Mouse (Mus musculus): ENCODE results near the gene Gli3.

Gli3 gene

GRCm38 (mm10) chr13:15462830-15463491, at the start of gene Gli3:
Gli3 (plus strand) TSS chr13:15463235.
- peak; percentile 15 for DNase-seq

DNA sequence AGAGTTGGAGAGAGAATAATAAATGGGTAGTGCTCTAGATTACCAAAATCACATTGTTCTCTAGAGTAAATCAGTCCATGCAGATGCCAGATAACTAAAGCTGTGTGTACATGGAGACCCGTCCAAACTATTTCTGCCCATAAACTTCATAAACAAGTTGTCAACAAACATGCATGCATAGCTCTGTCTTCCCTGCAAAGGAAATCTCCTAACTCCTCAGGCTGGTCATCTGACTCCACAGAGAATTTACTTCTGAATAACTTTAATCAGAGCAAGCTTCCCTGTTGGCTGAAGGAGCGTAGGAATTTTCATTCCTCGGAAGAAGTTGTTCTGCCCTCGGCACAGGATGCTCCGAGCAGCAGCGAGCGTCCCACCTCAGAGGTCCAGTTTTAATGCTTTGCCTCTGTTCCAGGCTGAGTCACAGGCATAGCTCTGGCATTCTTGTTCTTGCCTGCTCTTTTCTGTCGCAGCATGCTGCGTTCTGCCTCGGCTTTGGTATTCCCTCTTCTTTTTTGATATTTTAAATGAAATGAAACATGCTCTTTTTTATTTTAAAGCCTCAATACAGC, 41.8 kb upstream of the Gli3 start:
- no peak for DNase-seq

DNA sequence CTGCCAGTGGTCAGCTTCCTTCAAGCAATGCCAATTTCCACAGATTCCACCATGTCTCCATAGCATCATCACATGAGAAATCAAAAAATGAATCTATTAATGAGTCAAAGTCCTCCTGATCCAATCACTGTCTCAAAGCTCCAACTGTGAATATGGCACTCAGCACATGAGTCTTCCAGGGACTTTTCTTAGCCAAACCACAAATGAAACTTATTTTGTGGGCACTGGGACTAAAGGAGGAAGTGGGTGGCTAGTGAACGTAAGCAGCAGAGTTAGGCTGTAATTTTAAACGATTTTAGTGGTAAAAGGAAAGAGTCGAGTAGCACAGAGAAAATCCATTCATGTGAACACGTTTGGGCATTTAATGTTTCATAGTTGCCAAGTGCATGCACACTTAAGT, 21.0 kb upstream of the Gli3 start:
- DNase-seq: no peak

- no peak for DNase-seq
Observed at GRCm38 (mm10) chr13:15444312-15444711, 18.7 kb upstream of the Gli3 start.

DNA sequence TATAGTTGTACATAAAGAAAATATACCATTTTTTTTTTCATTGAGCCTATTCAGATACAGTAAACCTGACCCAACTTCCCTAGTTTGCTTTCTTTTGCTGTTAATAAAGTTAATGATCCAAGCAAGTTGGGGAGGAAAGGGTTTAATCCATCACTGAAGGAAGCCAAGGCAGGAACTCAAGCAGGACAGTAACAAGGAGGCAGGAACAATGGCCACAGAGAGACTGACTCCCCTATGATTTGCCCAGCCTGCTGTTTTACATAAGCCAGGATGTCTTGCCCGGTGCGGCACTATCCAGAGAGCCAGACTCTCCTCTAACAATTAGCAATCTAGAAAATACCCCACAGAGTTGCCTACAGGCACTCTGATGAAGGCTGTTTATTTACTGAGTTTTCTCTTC, 17.4 kb upstream of the Gli3 start:
- no peak for DNase-seq

- no peak for DNase-seq
Observed at GRCm38 (mm10) chr13:15446004-15446403, 17.0 kb upstream of the Gli3 start.

DNA sequence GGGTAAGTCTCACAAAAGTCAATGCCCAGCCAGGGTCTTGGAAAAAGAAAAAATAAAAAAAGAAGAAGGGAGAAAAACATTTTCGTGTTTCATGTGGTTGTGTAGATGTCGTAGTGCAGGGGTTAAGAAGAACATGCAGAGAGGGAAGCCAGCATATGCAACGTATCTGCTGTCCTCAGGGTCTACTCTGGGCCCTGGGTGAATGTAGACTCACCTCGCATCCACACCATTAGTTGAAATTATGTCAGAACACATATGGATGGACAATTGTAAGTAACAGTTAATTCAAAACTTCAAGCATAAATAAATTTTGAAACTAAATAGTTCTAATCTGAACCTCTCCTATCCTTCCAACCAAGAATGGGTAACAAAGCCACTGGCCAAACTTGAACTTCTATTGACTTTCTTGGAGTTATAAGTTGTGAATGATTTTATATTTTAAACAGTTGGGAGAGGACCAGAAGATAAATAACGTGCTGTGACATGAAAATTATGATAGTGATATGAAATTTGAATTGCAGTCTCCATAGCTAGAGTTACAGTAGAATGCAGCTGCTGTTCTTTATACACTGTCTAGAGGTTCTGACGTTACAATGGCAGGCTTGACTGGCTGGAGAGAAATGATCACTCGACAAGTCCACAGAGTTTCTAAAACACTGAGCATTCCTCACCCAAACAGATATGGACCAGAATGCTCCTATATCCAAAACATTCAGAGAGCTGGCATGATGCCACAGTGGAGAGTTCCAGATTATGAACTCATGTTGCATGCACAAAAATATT, 16.1 kb upstream of the Gli3 start:
- DNase-seq: no peak

DNA sequence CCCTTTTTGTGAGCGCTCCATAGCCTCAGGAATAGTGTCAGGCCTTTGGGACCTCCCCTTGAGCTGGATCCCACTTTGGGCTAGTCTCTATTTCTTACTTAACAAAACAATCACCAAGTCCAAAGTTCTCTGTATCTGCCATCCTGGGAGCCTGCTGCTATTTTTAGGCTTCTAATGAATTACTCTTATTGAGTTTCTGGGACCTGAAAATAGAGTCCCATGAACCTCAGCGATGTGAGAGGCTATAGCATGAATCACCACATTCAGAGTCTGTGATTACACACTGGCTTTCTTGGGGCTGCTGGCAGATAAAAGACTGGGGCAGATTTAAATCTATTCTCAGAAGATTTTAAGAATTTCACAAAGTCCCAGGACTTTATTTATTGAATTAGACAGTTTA, 12.1 kb upstream of the Gli3 start:
- no peak for DNase-seq

GRCm38 (mm10) chr13:15457841-15458240, 5.2 kb upstream of the Gli3 start:
- no peak for DNase-seq

- DNase-seq: no peak
Observed at GRCm38 (mm10) chr13:15461926-15462325, 1.1 kb upstream of the Gli3 start.

DNA sequence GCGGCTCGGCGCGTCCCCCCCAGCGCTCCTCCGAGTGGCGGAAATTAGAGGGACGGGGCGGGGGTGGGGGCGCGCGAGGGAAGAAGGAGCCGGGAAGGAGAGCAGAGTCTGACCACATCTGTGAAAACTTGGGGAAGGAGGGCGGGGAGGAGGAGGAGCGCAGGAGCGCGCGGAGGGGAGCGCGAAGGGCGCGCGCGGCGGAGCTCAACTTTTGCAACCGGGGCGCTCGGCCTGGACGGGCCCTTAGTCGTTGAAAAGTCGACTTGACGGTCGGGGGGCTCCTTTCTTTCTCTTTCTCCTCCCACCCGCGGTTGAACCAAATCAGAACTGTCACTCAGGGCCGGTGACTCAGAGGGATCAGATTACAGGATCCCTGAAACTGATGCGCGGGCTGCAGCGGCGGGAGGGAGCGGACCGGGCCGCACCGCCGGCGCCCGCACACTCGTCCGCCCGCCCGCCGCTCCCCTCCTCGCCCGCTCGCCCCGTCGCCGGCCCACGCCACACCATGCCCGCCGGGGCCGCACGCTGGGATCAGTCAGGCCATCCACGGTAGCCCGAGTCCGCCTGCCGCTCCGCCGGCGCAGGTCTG, 551 bp downstream of the Gli3 start:
- peak; percentile 17 for DNase-seq

GRCm38 (mm10) chr13:15464081-15464526, 1.1 kb downstream of the Gli3 start:
- DNase-seq: peak; percentile 19

DNA sequence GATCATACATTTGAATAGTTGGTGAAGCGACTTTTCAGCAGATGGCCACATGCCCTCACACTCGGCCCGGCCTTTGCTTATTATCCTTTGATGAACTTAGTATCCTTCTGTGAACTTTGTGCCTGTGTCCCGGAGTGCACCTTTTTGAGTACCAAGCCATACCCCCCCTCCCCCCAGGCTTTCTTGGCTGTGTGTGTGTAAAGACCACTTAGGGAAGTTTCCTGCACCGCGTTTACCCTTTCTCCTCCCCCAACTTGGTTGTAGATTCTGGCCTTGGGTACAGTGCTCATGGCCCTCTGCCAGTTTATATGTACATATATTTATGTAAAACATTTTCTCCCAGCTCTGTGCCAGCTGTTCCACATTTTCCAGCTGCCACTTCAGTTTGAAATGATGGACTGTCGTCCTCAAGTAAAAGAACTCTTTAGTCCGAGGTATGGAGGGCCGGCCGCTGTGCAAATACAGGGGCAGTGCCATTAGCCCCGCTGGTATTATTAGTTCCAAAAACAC, 1.8 kb downstream of the Gli3 start:
- DNase-seq: no peak

GRCm38 (mm10) chr13:15466496-15466895, 3.5 kb downstream of the Gli3 start:
- DNase-seq: no peak

DNA sequence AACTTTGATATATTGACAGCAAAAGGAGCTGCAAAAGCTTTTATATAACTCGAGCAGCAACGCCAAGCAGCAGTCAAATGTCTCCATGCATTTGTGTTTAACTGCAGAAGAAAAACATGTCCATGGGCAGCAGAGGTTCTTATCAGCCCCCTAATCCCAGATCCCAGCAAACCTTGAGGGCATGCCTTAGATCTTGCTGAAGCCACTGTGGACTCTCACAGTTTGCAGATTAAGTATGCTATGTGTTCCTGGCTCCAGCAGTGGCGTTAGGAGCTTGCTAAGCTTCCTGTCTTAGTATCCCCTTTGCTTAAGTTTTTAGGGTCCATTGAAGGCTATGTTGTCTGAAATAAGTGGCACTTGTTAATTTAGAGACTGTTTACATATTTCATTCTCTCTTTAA, 4.4 kb downstream of the Gli3 start:
- no peak for DNase-seq

- no peak for DNase-seq
Observed at GRCm38 (mm10) chr13:15468421-15468820, 5.4 kb downstream of the Gli3 start.

DNA sequence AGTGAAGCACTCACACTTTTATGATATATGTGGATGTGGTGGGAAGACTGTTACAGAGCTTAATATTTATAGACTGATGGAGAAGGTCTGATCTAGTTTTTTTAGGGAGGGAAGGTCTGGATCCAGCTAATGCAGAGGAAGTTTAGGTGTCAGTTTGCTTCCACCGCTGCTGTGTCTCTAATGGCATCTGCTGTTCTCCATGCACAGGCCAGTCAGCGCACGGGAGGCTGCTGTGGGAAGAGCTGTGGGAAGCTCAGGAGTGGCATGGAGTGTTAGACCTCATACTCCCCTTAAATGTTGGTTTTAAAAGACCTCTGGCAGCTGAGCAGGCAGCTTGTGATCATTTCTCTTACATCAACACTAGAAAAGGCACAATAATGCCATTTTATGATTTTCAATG, 7.0 kb downstream of the Gli3 start:
- no peak for DNase-seq

DNA sequence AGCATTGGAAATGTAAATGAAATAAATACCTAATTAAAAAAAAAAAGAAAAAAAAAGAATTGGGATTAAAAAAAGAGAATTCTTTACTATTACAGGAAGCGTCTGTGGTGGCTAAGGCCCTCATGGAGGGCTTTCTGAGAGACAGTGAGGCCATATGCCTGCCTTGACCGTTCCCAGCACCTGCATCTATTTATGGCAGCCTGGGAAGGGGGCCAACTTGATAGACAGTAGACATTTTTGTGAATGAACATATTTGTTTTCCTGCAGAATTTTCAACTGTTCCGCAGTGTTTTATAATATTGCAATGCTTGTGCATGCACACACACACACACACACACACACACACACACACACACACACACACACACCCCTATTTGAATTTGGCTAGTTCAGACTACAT, 9.7 kb downstream of the Gli3 start:
- no peak for DNase-seq

GRCm38 (mm10) chr13:15474393-15474792, 11.4 kb downstream of the Gli3 start:
- DNase-seq: no peak

DNA sequence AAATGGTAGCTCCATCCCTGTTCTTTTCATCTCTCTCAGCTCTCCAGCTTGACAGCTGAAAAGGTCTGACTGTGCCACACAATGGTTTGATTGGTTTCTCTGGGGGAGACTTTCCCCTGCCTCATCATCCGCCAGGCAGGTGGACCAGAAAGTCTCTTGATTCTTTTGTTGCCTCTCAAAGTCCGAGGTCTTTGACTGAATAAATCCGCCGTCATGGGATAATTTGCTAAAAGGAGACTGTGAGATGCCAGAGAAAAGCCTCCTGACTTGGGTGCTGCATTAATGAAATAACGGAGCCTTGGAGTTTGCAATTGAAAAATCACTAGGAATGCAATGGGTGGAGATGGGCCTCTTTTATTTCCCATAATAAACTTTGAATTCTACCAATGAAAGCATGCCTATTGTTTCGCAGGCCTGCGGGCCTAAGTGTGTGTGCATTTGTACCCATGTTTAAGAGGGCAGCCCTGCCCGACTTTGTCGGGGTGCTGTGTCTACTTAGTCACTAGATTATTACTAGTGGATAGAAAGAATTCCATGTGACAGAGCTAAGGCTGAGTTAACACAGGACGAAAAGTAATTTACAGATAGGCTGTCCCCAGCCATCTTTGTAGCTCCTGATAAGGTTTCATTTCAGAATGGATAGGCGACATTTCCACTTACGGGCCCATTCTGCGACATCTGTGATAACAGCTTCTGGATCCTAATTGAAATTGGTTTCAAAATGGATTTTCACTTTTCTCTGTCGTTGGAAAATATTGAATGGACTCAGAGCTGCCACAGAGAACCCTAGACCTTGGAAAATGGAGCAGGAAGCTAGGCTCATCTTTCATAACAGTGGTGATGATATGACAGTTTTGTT, 23.2 kb downstream of the Gli3 start:
- no peak for DNase-seq

DNA sequence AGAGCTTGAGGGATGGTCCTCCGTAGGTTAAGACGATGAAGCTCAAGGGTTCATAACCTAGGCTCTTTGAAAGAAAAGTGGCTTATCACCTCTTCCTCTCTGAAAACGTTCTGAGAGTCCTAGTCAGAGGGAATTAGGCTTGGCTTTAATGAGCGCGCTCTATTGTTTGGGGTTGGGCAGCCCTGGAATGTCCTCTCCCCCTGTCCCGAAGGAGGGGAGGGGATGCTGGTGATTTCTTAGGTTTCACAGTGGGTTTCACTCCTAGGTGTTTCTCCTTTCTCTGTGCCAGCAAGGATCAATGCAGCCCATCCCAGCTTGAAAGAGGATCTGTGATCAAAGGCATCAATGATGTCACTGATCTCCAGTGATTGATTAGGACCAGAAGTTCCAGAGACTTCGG, 24.3 kb downstream of the Gli3 start:
- DNase-seq: no peak

DNA sequence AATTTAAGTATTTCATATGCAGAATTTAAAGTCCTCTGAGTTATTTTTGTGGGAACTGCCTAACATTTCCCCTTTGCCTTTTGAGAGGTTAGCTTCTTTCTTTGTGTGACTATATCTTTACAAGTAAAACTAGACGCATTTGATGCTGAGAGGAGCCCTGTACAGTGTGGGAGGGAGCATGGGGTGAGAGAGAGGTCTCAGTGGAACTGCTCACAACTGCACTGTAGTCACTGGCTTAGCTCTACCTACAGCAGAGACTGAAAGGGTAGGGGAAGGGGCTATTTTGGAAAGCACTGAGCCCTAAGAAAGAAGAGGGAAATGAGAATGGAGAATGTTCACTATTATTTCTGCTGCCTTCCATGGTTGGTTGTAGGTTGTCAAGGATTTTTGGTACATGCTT, 25.0 kb downstream of the Gli3 start:
- DNase-seq: no peak

DNA sequence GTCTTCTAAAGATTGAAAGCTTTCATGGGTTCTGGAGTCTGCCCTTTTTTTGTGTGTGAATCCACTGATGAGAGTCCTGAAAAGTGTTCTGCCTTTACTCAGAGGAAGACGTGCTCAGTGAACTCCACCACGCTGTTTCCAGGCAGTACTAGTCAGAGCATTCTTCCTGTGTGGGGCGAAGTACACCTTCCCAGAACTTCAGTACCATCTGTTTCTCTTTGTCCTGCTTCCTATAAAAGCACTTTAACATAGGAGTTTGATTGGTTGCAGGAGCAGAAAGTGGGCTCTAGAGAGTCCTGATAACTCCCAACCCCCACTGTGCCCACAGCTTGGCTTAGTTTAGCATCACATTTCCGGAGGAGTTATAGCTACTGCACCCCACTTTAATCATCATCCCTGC, 32.8 kb downstream of the Gli3 start:
- DNase-seq: no peak
